Mouse (Mus musculus): ENCODE measurements around the gene Pyurf. TPM values are rescaled to one million over a fixed set of nuclear protein-coding genes. Genes with fewer than 3 reads are reported as not detected.

Pyurf gene
- total RNA-seq, 1 experiment, result 6.0 TPM

DNA sequence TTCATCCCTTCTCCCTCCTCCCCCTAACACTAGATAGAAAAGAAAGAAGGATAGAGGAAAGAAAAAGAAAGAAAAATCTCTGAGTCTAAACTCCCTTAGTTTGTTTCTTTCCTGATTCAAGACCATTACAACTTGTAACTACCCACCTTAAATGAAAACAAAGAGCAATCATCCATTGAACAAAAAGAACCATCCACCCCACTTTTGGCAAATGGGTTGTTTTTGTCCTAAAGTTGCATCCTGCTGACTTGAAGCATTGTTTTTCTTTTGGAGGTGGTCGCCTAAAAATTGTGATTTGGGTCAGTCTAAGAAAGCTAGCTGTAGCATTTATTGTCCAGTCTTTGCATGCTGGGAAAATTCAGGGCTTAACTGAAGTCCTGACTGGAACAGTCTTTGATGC lies 52.3 kb downstream of the Pyurf start:
- in situ Hi-C loops (cut with MboI; ENCODE audit: low sequenced_read_pairs in 2 of 2, unreplicated experiment in 2 of 2), result no loop called here
- Histone ChIP-seq H3K4me3 (ENCODE audit: insufficient read depth in 1 of 2, low read depth in 1 of 2, low read length in 2 of 2, poor library complexity in 1 of 2, severe bottlenecking in 1 of 2) (no peak overlapping the region), H3K36me3 (ENCODE audit: control insufficient read depth, insufficient read depth, low read length, poor library complexity, severe bottlenecking) (no peaks in the 10 kb centered on the region), H3K27ac (ENCODE audit: insufficient read depth, low read depth, low read length, poor library complexity, severe bottlenecking) (no peak overlapping the region), H3K9me3 (ENCODE audit: control insufficient read depth, insufficient read depth, low read depth, low read length) (no peaks in the 10 kb centered on the region), H3K4me1 (ENCODE audit: control insufficient read depth in 2 of 2, insufficient read depth in 2 of 2, low read length in 2 of 2, poor library complexity in 1 of 2) (no peaks in the 10 kb centered on the region), H3K9ac (ENCODE audit: insufficient read depth, low read depth, low read length, poor library complexity, severe bottlenecking) (no peak overlapping the region)
- TF ChIP-seq ZNF384 (IDR thresholded peaks at IDR 0.05; ENCODE audit: low read depth, low read length) (no peak), ZC3H11A (IDR thresholded peaks at IDR 0.05; ENCODE audit: borderline replicate concordance, low read depth, low read length) (no peak), MAFK (IDR thresholded peaks at IDR 0.05; ENCODE audit: insufficient read depth, low read depth, low read length) (no peak), CHD2 (IDR thresholded peaks at IDR 0.05; ENCODE audit: low read depth, low read length) (no peak), HCFC1 (IDR thresholded peaks at IDR 0.05; ENCODE audit: borderline replicate concordance, insufficient read depth, low read length) (no peak)
- DNase-seq (ENCODE audit: low read depth, low spot score), result peak; percentile 27

Other genes with a start within 250 kb of the Pyurf start
- 3.5 and 5.4 TPM in 2 replicates for gene Ppm1k, start 156.6 kb downstream of the Pyurf start, total RNA-seq (2012; rRNA removed)
- gene Herc6, start 111.1 kb downstream of the Pyurf start, total RNA-seq (2012; rRNA removed), result 0.36 and 0.69 TPM in 2 replicates
- gene Lancl2, start 10.5 kb upstream of the Pyurf start, total RNA-seq (2012; rRNA removed), result 10.3 and 13.6 TPM in 2 replicates
- 5.7 and 9.0 TPM in 2 replicates for gene Vopp1, start 133.1 kb upstream of the Pyurf start, total RNA-seq (2012; rRNA removed)
- gene Vmn1r21, start 158.3 kb upstream of the Pyurf start, total RNA-seq (2012; rRNA removed), result not detected in 2 replicates
- gene Vmn1r22, start 215.9 kb upstream of the Pyurf start, total RNA-seq (2012; rRNA removed), result not detected in 2 replicates
- gene Vmn1r23, start 234.8 kb upstream of the Pyurf start, total RNA-seq (2012; rRNA removed), result not detected in 2 replicates

Measured in ES-E14 (cell line).